Mouse (Mus musculus) heart, adult 10 weeks (tissue): Measurements from ENCODE around the gene Phlda1. TPM values are rescaled to one million over a fixed set of nuclear protein-coding genes. Genes with fewer than 3 reads are reported as not detected.

Experiments
- polyA plus RNA-seq: library from polyadenylated mRNA; stranded (reverse); fragments of 350-450 nt; fragmentation: Illumina TruSeq; extraction: RNeasy Lipid Tissue Mini Kit (QIAGEN cat#74804); gene quantifications from one replicate; pipeline ENCODE4 v1.2.3, GENCODE M21; 2014; ENCODE audit warnings: low read depth, low replicate concordance

Phlda1 gene
- 14.6 TPM for polyA plus RNA-seq

DNA sequence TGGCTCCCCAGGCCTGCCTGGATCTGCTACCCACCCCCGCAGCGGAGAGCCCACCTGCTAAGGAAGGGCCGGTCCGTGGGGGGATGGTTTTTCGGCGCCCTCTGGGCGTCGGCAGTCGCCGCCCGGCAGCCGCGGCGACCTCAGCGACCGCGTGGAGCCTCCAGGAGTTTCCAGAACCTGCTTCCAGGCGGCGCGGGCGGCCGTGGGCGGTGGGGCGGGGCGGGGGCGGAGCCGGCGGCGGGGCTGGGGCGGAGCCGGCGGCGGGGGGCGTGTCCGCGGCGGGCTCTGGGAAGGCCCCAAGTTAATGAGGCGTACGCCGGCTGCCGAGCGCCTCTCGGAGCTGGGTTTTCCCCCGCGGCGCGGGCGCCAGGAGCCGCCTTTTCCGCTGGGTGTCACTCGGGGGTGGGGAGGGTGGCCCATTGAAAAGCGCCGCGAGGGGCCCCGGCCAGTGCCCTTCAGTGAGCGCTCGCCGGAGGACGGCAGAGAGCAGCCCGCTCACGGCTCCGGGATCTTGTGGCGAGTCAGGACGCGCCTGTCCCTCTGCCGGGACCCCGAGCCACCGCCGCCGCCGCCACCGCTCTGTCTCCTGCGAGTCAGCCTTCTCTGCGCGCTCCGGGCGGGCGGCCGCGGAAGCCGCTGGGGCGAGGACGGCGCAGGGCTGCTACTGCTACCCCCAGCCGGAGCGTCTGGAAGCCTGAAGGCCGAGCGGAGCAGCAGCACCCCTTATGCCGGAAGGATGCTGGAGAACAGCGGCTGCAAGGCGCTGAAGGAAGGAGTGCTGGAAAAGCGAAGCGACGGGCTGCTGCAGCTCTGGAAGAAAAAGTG is at the start of gene Phlda1:
Gene Phlda1, plus strand, starts transcription at position 186 of the 825 bp plus-strand sequence.

DNA sequence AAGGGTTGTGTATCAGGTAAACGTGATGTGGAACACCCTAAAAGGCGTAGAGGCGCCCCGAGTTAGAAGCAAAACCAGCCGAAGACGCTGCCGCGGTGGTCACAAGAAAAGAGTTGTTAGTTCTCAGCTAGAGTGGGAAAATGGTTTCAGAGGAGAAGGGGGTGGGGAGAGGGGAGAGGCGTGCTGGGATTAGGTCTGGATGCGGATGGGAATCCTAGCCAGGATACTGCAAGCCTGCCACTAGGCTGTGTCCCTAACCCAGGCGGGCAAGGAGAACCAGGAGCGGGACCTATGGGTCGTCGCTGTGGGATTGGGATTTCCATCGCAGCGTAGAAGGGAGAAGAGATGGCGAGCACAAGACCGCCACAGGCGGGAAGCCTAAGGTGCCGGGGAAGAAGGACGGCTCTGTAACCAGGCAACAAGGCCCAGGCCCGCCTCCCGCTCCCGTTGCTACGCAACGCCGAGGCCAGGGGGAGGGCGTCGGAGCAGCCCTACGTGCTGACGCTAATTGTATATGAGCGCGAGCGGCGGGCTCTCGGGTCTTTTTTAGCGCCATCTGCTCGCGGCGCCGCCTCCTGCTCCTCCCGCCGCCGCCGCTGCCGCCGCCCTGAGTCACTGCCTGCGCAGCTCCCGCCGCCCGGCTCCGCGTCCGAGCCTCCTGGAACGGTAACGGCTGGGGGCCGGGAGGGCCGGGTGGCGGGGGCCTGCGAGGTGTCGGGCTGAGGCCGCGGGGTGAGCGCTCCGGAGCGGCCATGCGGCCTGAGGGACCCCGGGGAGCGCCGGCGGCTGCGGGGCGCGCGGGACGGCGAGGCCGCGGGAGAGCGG is 33.2 kb upstream of the Phlda1 start, which contains the start of gene Nap1l1:
Gene Nap1l1, plus strand, starts transcription at position 538 of the 825 bp plus-strand sequence.

Other genes with a start within 250 kb of the Phlda1 start
- 4.0 TPM for gene Bbs10, start 207.6 kb upstream of the Phlda1 start, polyA plus RNA-seq
- gene Nap1l1, start 33.1 kb upstream of the Phlda1 start, polyA plus RNA-seq = 100 TPM